Mouse (Mus musculus) intestine, embryonic 16.5 days (tissue): Measurements from ENCODE around the gene Robo1. TPM values are rescaled to one million over a fixed set of nuclear protein-coding genes. Genes with fewer than 3 reads are reported as not detected.

Experiments
- ATAC-seq: fragments of 200-750 bp; cut with Nextera tagmentation; 2 replicates; pipeline ENCODE4 v1.8.0; 2017; ENCODE audit warnings: moderate TSS enrichment, moderate library complexity
- H3K27ac ChIP-seq: fragments of 300-500 bp; sonication (generic); 2 replicates; pipeline ENCODE4 v1.5.1; 2014; ENCODE audit warnings: mild to moderate bottlenecking, low read length
- H3K27me3 ChIP-seq: fragments of 300-500 bp; sonication (generic); replicated peaks from 2 replicates; pipeline ENCODE4 v1.6.1; 2014; ENCODE audit warnings: low read length, control low read depth, mixed read lengths; ENCODE audit not compliant: control insufficient read depth, insufficient read depth
- H3K36me3 ChIP-seq: fragments of 300-500 bp; sonication (generic); 2 replicates; pipeline ENCODE4 v1.6.1; 2014; ENCODE audit warnings: low read length, control low read depth; ENCODE audit not compliant: control insufficient read depth, insufficient read depth
- H3K4me1 ChIP-seq: fragments of 300-500 bp; sonication (generic); 2 replicates; pipeline ENCODE4 v1.6.1; 2014; ENCODE audit warnings: low read length, control low read depth, mixed read lengths; ENCODE audit not compliant: control insufficient read depth, insufficient read depth
- H3K4me2 ChIP-seq: fragments of 300-500 bp; sonication (generic); 2 replicates; pipeline ENCODE4 v1.6.1; 2014; ENCODE audit warnings: low read depth, low read length, control low read depth
- H3K4me3 ChIP-seq: fragments of 300-500 bp; sonication (generic); 2 replicates; pipeline ENCODE4 v1.5.1; 2014; ENCODE audit warnings: mild to moderate bottlenecking, low read length
- H3K9ac ChIP-seq: fragments of 300-500 bp; sonication (generic); 2 replicates; pipeline ENCODE4 v1.6.1; 2014; ENCODE audit warnings: low read depth, low read length
- H3K9me3 ChIP-seq: fragments of 300-500 bp; sonication (generic); 2 replicates; pipeline ENCODE4 v1.6.1; 2016; ENCODE audit warnings: low read length, control low read depth; ENCODE audit not compliant: control insufficient read depth
- WGBS: fragments of 180-500 bp; shearing (Covaris S2); extraction: QIAGEN DNeasy Blood & Tissue Kit; methylation state at CpG from one replicate; pipeline ENCODE4 v1.1.7; 2014; 5-methylcytosine and 5-hydroxymethylcytosine counted together
- polyA plus RNA-seq: library from polyadenylated mRNA; unstranded; fragments of >200 nt; fragmentation: Nextera tagmentation; extraction: Ambion mirVana; gene quantifications from 2 replicates; pipeline ENCODE4 v1.2.1, GENCODE M21; 2015

Gene Robo1
- polyA plus RNA-seq, 1 experiment from 2014 or later: 10.9 TPM

DNA sequence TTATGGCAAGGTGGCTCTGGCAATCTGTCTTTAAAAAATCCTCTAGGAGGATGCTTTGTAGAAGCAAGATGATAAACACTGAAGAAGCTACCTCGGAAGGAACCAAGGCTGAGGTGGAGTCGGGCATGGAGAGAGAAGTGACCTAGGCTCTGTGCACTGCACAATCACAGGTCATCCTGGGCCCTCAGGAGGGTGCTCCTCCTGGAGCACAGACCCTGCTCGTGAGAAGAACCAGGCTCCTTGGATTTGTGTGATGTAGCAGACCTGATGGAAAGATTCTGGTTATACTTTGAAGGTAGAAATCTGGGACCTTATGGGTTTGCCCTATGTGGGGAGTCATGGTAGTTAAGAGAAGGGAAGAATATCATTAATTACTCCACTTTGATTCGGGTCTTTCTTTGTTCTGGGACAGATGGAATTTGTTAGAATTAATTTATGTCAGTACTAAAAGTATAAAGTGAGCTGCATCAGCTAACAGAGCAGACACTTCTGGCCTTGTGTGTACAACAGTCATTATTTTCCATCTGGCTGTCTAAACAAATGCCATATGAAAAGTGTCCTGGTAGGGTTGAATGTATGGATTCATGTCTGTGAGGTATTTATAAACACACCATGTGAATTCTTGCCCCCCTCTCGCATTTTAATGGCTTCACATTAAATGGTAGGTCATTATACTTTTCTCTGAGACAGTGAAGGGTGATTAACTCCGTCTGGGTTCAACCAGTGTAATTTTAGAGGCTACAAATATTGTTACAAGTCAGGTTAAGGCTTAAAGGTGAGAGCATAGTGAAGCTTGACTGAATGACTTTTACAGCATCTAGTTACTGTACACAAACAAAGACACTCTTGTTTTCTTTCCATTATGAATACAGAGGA, 377.7 kb downstream of the Robo1 start:
- H3K9ac ChIP-seq: no peak overlapping the region
- H3K36me3 ChIP-seq: no peaks in the 10 kb centered on the region
- H3K27ac ChIP-seq: no peak overlapping the region
- no peaks in the 10 kb centered on the region for H3K27me3 ChIP-seq
- peaks cover 6% of the 10 kb centered on the region for H3K4me1 ChIP-seq
- WGBS: 42% methylated on average over 6 of the region's 6 CpGs
- H3K4me2 ChIP-seq: no peak overlapping the region
- H3K4me3 ChIP-seq: no peak overlapping the region
- H3K9me3 ChIP-seq: no peaks in the 10 kb centered on the region
- peak; percentile 60; the same call in 1 of the 2 replicates for ATAC-seq

GRCm38 (mm10) chr16:72686480-72687053, 378.5 kb downstream of the Robo1 start:
- Histone ChIP-seq H3K27me3 (no peaks in the 10 kb centered on the region), H3K27ac (peak overlapping the region; percentile 30), H3K4me3 (no peak overlapping the region), H3K4me2 (no peak overlapping the region), H3K4me1 (peaks cover 6% of the 10 kb centered on the region), H3K36me3 (no peaks in the 10 kb centered on the region), H3K9ac (no peak overlapping the region), H3K9me3 (no peaks in the 10 kb centered on the region)
- 55% methylated on average over 11 of the region's 11 CpGs for WGBS
- no peak for ATAC-seq

DNA sequence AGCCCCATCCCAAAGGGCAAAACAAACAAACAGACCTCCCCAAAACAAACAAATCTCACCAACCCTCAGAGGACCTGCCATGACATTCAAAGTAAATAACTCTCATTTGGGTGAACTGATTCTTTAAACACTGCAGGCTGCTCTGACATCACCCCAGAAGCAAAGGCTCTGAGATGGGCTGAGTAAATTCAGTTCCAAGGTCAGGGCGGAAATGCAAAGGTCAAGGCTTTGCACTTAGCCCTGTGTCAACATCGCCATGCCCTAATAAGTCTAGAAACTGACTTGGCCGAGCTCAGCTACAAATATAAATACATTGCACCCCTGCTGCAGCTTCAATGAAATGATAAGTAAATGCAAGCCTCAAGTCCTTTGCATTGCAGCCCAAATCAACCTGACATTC, 379.5 kb downstream of the Robo1 start:
- Histone ChIP-seq H3K36me3 (no peaks in the 10 kb centered on the region), H3K27ac (no peak overlapping the region), H3K4me1 (peaks cover 6% of the 10 kb centered on the region), H3K9ac (no peak overlapping the region), H3K4me2 (no peak overlapping the region), H3K27me3 (no peaks in the 10 kb centered on the region), H3K9me3 (no peaks in the 10 kb centered on the region), H3K4me3 (no peak overlapping the region)
- WGBS: 29% methylated on average over 3 of the region's 3 CpGs
- ATAC-seq: no peak

GRCm38 (mm10) chr16:72688185-72688681, 380.1 kb downstream of the Robo1 start:
- ATAC-seq: no peak
- no peak overlapping the region for H3K9ac ChIP-seq
- H3K27ac ChIP-seq: no peak overlapping the region

GRCm38 (mm10) chr16:72691909-72692308, 383.8 kb downstream of the Robo1 start:
- no peak overlapping the region for H3K9ac ChIP-seq
- H3K9me3 ChIP-seq: no peaks in the 10 kb centered on the region
- H3K4me3 ChIP-seq: no peak overlapping the region
- H3K27me3 ChIP-seq: no peaks in the 10 kb centered on the region
- H3K27ac ChIP-seq: no peak overlapping the region
- H3K4me1 ChIP-seq: peaks cover 3% of the 10 kb centered on the region; the same call in 1 of the 2 replicates
- no peak overlapping the region for H3K4me2 ChIP-seq
- ATAC-seq: no peak
- 55% methylated on average over 3 of the region's 3 CpGs for WGBS
- no peaks in the 10 kb centered on the region for H3K36me3 ChIP-seq

More at GRCm38 (mm10) chr16:72688185-72688681, 380.1 kb downstream of the Robo1 start:
- Histone ChIP-seq H3K4me2 (no peak overlapping the region), H3K36me3 (no peaks in the 10 kb centered on the region), H3K4me3 (no peak overlapping the region), H3K27me3 (no peaks in the 10 kb centered on the region), H3K9me3 (no peaks in the 10 kb centered on the region), H3K4me1 (peaks cover 6% of the 10 kb centered on the region)
- 74% methylated on average over 6 of the region's 6 CpGs for WGBS

DNA sequence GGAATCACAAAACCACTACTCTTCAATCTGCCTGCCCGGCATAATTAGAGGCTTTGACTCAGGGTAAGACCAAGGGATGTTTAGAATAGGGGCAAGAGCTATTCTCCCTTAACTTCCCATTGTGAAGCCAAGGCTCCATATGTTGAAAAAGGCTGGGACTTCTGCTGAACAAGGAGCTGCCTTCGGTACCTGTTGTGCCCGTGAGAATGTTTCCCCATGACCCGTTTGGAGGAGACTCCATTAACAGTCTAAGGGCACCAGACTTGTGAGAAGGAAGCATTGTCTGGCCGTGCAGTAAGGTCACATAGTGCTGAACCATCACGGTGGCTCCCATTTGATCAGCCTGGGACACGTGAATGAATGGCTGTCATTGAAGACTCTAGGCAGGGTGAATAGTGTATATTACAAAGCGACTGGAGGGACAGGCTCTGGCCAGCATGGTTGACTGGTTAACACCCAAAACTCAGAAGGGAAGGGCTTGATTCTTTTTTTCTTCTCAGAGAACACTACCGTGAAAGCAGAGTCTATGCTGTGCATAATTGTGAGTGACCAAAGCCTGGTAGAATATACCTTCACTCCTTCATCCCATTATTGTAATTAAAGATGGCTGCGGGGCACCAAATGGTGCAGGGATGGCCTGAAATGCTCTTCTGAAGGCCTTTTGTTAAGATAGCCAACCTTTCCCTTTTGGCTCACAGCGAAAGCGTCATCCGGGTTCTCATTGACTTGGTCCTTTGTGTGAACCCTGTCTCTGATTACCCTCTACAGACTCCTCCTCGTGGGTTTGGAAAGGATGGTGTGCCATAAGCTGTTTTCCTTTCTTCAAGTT, 385.6 kb downstream of the Robo1 start:
- WGBS: 70% methylated on average over 14 of the region's 14 CpGs
- ATAC-seq: no peak
- no peaks in the 10 kb centered on the region for H3K9me3 ChIP-seq
- no peaks in the 10 kb centered on the region for H3K36me3 ChIP-seq
- no peak overlapping the region for H3K4me2 ChIP-seq
- H3K27me3 ChIP-seq: no peaks in the 10 kb centered on the region
- no peak overlapping the region for H3K4me3 ChIP-seq
- H3K27ac ChIP-seq: no peak overlapping the region
- H3K4me1 ChIP-seq: no peaks in the 10 kb centered on the region
- no peak overlapping the region for H3K9ac ChIP-seq

DNA sequence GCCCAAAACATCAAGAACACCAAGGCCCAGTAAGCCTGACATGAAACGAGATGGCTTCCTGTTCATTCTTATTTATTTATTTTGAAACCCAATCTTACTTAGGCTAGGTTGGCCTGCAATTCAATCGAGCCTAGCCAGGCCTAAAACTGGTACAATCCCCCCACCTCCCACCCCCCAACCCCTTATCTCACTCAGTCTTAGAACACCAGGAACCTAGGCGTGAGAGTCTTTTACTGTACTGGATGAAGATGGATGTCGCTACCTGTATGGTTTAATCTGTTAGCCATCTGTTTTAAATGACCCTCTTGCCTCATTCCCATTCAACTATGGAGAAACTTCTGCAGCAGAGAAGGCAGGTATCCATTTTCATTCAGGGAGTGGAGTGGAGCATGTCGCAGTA, 386.7 kb downstream of the Robo1 start:
- WGBS: 69% methylated on average over 5 of the region's 5 CpGs
- no peaks in the 10 kb centered on the region for H3K27me3 ChIP-seq
- no peak overlapping the region for H3K9ac ChIP-seq
- H3K4me3 ChIP-seq: no peak overlapping the region
- H3K4me1 ChIP-seq: no peaks in the 10 kb centered on the region
- no peaks in the 10 kb centered on the region for H3K9me3 ChIP-seq
- ATAC-seq: no peak
- no peak overlapping the region for H3K4me2 ChIP-seq
- no peak overlapping the region for H3K27ac ChIP-seq
- no peaks in the 10 kb centered on the region for H3K36me3 ChIP-seq

- Histone ChIP-seq H3K27me3 (no peaks in the 10 kb centered on the region), H3K4me3 (no peak overlapping the region), H3K9ac (no peak overlapping the region), H3K9me3 (no peaks in the 10 kb centered on the region), H3K36me3 (no peaks in the 10 kb centered on the region), H3K4me1 (no peaks in the 10 kb centered on the region), H3K4me2 (no peak overlapping the region), H3K27ac (no peak overlapping the region)
- ATAC-seq: no peak
- WGBS: 53% methylated on average over 12 of the region's 12 CpGs
These were observed 391.3 kb downstream of the Robo1 start for GRCm38 (mm10) chr16:72699238-72700006.
